Mouse (Mus musculus): Measurements from ENCODE around the gene Tmem129.

Gene Tmem129

DNA sequence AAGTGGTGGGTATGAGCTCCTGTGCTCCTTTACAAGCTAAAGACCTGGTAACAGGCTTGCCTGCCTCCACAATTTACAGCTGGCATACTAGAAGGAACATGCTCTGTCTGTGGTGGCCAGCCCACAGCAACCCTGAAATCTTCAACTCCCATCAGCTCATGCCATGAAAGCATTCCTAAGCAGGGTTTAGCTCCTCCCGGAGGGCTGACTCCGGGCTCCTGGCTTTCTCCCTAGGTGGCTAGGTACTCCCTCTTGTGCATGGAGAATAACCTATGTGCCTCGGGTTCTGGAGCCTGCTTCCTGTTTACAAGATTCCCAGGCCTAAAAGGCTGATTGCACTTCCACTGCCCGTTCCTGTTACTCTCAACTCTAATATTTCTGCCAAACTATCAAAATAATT is 19.4 kb downstream of the Tmem129 start:
- peak; percentile 39 for DNase-seq (ENCODE audit: low read depth, low spot score)

DNA sequence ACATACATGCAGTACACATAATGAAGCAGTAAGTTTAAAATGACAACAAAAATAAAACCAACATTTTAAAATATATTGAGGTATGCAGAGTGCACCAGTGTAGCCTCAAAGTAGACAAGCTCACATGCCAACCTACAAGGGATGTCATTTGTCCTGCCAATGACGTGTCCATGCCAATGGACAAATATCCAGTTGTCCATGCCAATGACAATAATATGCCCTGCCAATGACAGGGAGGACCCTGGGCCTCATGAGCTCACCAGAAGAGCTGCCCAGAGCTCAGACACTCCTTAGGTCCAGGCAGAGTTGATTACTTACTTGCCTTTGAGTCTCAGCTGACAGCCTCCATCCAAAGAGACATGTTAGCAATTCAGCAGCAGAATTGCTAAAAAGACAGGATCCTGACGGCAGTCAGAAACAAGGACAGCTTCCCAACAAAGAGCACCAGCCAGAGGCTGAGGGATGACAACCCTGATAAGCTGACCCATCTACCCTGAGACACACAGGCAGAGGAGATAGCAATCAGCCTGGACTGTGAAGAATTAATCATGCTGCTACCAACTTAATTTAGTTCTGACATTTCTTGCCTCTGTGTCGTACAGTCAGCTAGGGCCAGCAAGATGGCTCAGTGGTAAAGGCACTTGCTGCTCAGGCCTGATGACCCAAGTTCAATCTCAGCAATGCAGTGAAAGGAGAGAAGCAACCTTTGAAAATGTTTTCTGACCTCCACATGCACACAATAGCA is 20.4 kb downstream of the Tmem129 start:
- DNase-seq (ENCODE audit: low read depth, low spot score), result no peak

DNA sequence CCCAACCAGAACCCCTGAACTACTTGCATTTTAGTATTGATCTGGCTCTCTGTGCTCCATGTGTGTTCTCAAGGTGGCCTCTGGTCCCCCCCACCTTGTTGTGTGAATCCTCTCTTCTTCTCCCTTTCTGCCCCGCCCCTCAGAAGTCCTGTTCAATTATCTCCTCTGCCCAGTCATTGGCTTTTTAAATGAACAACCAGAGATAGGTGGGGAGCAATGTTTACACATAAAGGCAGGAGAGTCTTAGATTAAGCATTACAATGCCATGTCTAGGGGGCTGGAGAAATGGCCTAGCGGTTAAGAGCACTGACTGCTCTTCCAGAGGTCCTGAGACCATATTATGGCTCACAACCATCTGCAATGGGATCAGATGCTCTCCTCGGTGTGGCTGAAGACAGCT is 22.9 kb downstream of the Tmem129 start:
- no peak for DNase-seq (ENCODE audit: low read depth, low spot score)

DNA sequence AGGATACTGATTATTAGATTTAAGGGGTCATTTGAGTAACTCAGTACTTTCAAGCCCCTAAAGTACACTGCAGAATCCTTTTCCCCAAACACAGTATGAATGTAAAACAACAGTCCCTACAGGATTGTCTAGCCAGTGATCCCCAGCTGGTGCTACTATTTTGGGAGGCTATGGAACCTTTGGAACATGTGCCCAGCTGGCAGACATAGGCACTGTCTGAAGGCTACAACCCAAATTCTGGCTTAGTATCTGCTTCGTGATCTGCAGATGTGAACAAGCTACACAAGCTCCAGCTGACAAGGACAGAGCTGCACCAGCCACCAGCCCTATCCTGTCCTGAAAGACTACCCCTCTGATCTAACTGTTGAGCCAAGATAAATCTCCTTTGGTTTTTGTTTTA is 25.7 kb downstream of the Tmem129 start:
- no peak for DNase-seq (ENCODE audit: low read depth, low spot score)

DNA sequence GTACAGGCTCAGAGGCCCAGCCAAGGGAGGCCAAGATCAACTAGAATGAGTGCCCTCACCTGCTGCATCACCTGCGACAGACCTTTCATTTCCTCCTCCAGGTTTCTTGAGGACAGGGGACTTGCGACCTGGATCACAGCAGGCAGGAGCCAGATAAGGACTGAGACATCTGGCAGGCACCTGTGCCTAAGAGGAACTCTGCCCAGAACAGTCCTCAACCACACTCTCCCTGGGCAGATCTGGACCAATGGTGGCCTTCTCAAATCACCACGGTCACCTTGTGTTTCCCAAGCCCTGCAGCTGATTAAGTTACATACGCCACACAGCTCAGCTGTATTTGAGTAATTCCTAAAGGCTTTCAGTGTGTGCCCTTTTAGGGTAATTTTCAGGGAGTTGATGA is 27.6 kb downstream of the Tmem129 start:
- no peak for DNase-seq (ENCODE audit: low read depth, low spot score)

DNA sequence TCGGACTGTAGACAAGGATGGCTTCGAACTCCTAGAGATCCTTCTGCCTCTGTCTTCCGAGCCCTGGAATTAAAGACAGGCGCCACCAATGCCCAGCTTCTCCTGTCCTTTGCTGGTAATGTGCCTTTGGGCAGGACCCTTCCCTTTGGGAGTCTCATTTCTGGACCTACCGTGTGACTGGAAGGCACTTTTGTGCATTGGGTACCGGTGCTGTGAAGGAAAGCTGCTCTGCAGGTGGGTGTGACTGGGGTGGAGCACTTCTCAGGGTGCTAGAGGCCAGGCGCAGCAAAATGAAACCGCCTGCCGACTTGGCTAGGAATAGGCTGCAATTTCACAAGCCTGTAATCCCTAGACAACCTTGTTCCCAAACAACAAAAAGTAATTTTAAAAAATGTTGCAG is 28.2 kb downstream of the Tmem129 start:
- peak; percentile 51 for DNase-seq (ENCODE audit: low read depth, low spot score)

DNA sequence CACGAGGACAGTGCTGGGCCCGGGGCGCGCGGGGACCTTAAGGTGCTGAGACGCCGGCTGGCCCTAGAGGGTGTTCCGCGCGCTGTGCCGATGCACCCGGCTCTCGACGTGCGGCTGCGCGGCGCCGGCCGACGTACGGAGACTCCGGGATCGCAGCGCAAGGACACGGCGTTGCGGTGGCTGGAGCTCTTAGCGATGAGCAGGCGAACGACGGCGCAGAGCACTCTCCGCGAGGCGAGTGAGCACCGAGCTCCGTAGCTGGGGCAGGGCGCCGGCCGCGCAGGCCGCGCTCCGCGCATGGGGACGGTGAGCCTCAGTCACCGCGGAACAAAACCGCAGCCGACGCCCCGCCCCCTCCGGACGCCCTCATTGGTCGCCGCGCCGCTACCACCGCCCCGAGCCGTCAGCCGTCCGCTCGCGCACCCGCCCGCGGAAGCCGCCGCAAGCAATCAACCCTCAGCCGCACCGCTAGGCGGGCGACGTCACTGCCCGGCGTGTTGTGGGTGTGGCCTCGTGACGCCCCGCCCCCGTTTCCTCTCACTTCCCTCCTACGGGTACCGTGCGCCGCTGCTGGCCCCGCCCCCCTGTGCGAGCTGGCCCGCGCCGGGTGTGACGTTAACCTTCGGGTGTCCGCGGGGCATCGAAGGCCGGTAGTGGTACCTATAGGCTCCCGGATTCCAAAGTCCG is 28.8 kb downstream of the Tmem129 start, which contains the start of the genes Fam53a and Gm9903:
TSS of gene Fam53a (minus strand) at position 335 of the 687 bp plus-strand sequence.
TSS of gene Gm9903 (plus strand) at position 625 of the 687 bp plus-strand sequence.
- DNase-seq (ENCODE audit: low read depth, low spot score), result peak; percentile 99

GRCm38 (mm10) chr5:33628820-33629300 is 29.4 kb downstream of the Tmem129 start:
- peak; percentile 85 for DNase-seq (ENCODE audit: low read depth, low spot score)

DNA sequence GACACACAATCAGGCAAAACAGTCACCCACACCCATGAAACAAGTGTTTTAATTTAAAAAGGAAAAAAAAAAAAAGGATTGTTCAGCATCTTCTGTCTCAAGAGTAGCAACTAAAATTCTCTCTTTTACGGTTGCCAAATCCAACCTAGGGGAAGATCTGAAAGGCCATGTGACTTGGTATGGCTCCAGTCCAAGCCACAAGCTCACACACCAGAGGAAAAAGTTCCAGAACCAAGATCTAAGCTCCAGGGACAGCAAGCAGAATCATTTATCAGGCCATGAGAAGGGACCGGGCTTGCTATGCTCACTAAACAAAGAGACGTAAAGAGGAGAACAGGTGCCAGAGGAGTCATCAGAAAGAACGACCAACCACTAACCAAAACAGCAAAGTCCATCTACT is 30.2 kb downstream of the Tmem129 start:
- DNase-seq (ENCODE audit: low read depth, low spot score), result no peak

DNA sequence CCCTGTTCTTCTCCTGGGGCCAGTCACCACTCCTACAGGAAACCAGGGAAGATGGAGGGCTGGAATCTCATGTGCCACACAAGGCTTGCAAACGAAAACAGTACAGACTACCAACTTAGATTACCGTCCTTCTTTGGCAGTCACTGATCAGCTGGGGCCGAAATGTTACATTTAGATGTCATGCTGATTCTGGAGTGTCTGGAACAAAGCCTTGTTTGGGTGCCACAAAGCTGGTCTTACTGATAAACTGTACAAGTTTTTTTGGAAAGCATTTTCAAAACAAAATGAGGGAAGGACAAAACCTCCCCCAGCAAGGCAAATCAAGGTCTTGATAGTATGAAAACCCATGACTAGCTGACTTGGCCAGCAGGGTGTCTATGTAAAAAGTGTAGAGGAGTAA is 34.5 kb downstream of the Tmem129 start:
- no peak for DNase-seq (ENCODE audit: low read depth, low spot score)

GRCm38 (mm10) chr5:33622671-33623070 is 35.5 kb downstream of the Tmem129 start:
- no peak for DNase-seq (ENCODE audit: low read depth, low spot score)

- DNase-seq (ENCODE audit: low read depth, low spot score), result no peak
Observed at GRCm38 (mm10) chr5:33614391-33614790, 43.8 kb downstream of the Tmem129 start.

- DNase-seq (ENCODE audit: low read depth, low spot score), result no peak
Observed at GRCm38 (mm10) chr5:33611795-33612194, 46.4 kb downstream of the Tmem129 start.

DNA sequence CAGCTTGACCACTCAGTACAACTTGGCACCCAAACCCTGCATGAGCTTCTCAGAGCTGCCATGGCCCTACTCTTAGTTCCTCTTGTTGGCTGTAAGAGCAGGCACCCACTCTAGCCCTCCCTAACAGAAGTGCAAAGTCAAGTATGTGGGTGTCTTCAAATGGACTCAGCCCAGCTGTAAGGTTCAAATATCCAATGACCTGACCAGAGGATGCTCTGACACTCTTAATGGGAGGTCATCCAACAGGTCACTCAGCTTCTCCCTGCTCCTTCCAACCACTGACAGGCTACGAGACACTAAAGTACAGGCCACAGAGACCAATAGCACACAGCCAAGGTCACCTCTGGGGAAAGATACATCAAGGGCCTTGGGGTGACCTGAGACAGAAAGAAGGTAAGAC is 49.0 kb downstream of the Tmem129 start:
- no peak for DNase-seq (ENCODE audit: low read depth, low spot score)

DNA sequence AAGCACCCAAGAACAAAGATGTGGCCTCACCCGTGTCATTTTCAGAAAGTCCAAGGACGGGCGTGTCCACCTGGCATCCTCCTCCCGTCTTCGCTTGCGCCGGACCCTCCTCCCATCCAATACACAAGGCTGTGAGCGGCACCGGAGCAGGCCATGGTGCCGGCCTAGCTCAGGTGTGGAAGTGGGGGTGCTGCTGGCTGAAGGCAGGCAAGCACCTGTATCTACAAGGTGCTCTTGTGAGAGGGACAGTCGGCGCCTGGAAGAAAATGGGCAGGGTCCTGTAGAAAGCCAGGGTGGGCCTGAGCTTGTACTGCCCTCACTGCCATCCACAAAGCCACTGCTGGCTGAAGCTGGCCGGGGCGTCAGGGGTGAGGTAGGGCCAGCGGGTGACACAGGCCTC is 50.8 kb downstream of the Tmem129 start:
- no peak for DNase-seq (ENCODE audit: low read depth, low spot score)

GRCm38 (mm10) chr5:33606631-33607030 is 51.6 kb downstream of the Tmem129 start:
- no peak for DNase-seq (ENCODE audit: low read depth, low spot score)

- no peak for DNase-seq (ENCODE audit: low read depth, low spot score)
Observed at GRCm38 (mm10) chr5:33605314-33605713, 52.9 kb downstream of the Tmem129 start.
